Mouse (Mus musculus): ENCODE data around the gene Sla2. TPM values are rescaled to one million over a fixed set of nuclear protein-coding genes. Genes with fewer than 3 reads are reported as not detected.
"Not testable (repeated sequence)": the region's sequence is repeated elsewhere in the genome, so short reads cannot be mapped to it uniquely, and the experiment has no call there.

The Sla2 gene
- total RNA-seq, 2 experiments from 2014 or later, result not detected

GRCm38 (mm10) chr2:156844715-156845114 lies 42.3 kb downstream of the Sla2 start:
- intact Hi-C loops (cut with DNase I), result no loop called here
- no peak for DNase-seq (ENCODE audit: low spot score)

- intact Hi-C loops (cut with DNase I), result no loop called here
- DNase-seq (ENCODE audit: low spot score), result no peak
Measured at GRCm38 (mm10) chr2:156843331-156843730, 43.7 kb downstream of the Sla2 start.

GRCm38 (mm10) chr2:156842711-156843110 lies 44.3 kb downstream of the Sla2 start:
- intact Hi-C loops (cut with DNase I), result no loop called here
- DNase-seq (ENCODE audit: low spot score), result no peak

- no peak for DNase-seq (ENCODE audit: low spot score)
- intact Hi-C loops (cut with DNase I), result loop anchor here (1.0 kb wide), 1 partner anchor 20 kb away; no protein-coding TSS in a partner anchor
Measured at GRCm38 (mm10) chr2:156841841-156842706, 44.9 kb downstream of the Sla2 start.

GRCm38 (mm10) chr2:156841028-156841840 lies 45.8 kb downstream of the Sla2 start:
- intact Hi-C loops (cut with DNase I), result loop anchor here (1.0 kb wide), 1 partner anchor 21 kb away; no protein-coding TSS in a partner anchor
- peak; percentile 20 for DNase-seq (ENCODE audit: low spot score)

GRCm38 (mm10) chr2:156840301-156841027 lies 46.5 kb downstream of the Sla2 start:
- intact Hi-C loops (cut with DNase I), result loop anchor here (1.0 kb wide), 1 partner anchor 22 kb away; no protein-coding TSS in a partner anchor
- no peak for DNase-seq (ENCODE audit: low spot score)

GRCm38 (mm10) chr2:156839319-156840191 lies 47.4 kb downstream of the Sla2 start, which contains the start of gene Tgif2:
Gene Tgif2, plus strand, starts transcription at chr2:156840007.
- intact Hi-C loops (cut with DNase I), result no loop called here
- peak; percentile 33 for DNase-seq (ENCODE audit: low spot score)

- no peak for DNase-seq (ENCODE audit: low spot score)
- intact Hi-C loops (cut with DNase I), result no loop called here
Measured at GRCm38 (mm10) chr2:156838839-156839238, 48.2 kb downstream of the Sla2 start.

GRCm38 (mm10) chr2:156834336-156834735 lies 52.7 kb downstream of the Sla2 start:
- intact Hi-C loops (cut with DNase I), result no loop called here
- DNase-seq (ENCODE audit: low spot score), result no peak

GRCm38 (mm10) chr2:156825128-156825527 lies 61.9 kb downstream of the Sla2 start:
- intact Hi-C loops (cut with DNase I); DNase-seq (ENCODE audit: low spot score): not testable (repeated sequence)

Other genes starting within 250 kb of the Sla2 start
- gene Myl9, start 111.8 kb downstream of the Sla2 start, total RNA-seq (2021), result 100 to 1,000 TPM; 200 to 205 TPM
- under 1 TPM; 0.75 to 0.95 TPM for gene Tgif2, start 47.2 kb downstream of the Sla2 start, total RNA-seq (2021)
- gene 4930518I15Rik, start 29.2 kb downstream of the Sla2 start, total RNA-seq (2021), result under 1 TPM; 0.57 to 0.89 TPM
- 100 to 1,000 TPM; 124 to 125 TPM for gene Rab5if, start 24.1 kb downstream of the Sla2 start, total RNA-seq (2021)
- gene Ndrg3, start 104.9 kb upstream of the Sla2 start, total RNA-seq (2021), result 10 to 100 TPM; 19.6 to 20.4 TPM
- gene Dsn1, start 120.0 kb upstream of the Sla2 start, total RNA-seq (2021), result 1 to 10 TPM; 1.5 to 2.1 TPM
- gene Soga1, start 192.1 kb upstream of the Sla2 start, total RNA-seq (2021), result 10 to 100 TPM; 11.9 to 14.1 TPM
- not detected for gene Tldc2, start 199.9 kb upstream of the Sla2 start, total RNA-seq (2021)
- gene Samhd1, start 248.1 kb upstream of the Sla2 start, total RNA-seq (2021), result 10 to 100 TPM; 21.6 to 22.4 TPM

Measured in heart, postnatal 25 days (tissue).